Mouse (Mus musculus): ENCODE data around the gene Hist2h3b. TPM values are rescaled to one million over a fixed set of nuclear protein-coding genes. Genes with fewer than 3 reads are reported as not detected.
A peak's percentile ranks its signal among the peaks of the same experiment; 100 is the strongest.

Hist2h3b gene
- polyA plus RNA-seq, 1 experiment: 10.1 TPM

DNA sequence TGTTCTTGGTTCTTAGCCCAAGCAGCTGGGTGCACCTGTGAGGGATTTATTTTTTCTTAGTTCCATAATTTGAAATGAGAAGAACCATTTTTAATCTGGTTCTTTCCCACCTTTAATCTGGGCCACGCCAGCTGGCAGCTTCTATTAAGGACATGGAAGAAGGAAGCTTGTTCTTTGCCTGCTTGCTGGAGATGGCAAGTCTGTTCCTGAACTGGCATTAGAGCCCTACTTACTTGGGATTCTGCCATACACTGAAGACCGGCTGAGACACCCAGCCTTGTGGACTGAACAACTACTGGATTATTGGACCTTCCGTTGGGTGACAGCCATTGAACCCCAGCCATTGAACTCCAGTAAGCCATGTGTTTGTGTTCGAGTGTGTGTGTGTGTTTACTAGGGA is 45.7 kb upstream of the Hist2h3b start:
- TF ChIP-seq CTCF (conservative IDR thresholded peaks at IDR 0.05; ENCODE audit: insufficient read depth, insufficient read length, low read depth, low read length): no peak
- no peak for TF ChIP-seq POLR2A (IDR thresholded peaks at IDR 0.05; ENCODE audit: low read depth, low read length)
- 88% methylated on average over 4 of the region's 4 CpGs for WGBS
- H3K4me1 ChIP-seq (ENCODE audit: control insufficient read depth, insufficient read depth, low read length): peaks cover 19% of the 10 kb centered on the region; the same call in 1 of the 2 replicates
- DNase-seq: no peak
- H3K36me3 ChIP-seq (ENCODE audit: control insufficient read depth, insufficient read depth, low read length): no peaks in the 10 kb centered on the region
- H3K27ac ChIP-seq (ENCODE audit: insufficient read depth, low read depth, low read length): no peak overlapping the region
- H3K27me3 ChIP-seq (replicated peaks; ENCODE audit: control insufficient read depth, insufficient read depth, low read length): no peaks in the 10 kb centered on the region
- H3K4me3 ChIP-seq (ENCODE audit: insufficient read depth, low read depth, low read length): no peak overlapping the region

- WGBS: 17% methylated on average over 2 of the region's 2 CpGs
Measured at GRCm38 (mm10) chr3:96225421-96225820, 43.0 kb upstream of the Hist2h3b start.

GRCm38 (mm10) chr3:96226695-96227648 is 41.5 kb upstream of the Hist2h3b start:
- TF ChIP-seq POLR2A (IDR thresholded peaks at IDR 0.05; ENCODE audit: low read depth, low read length): no peak
- no peak for TF ChIP-seq CTCF (conservative IDR thresholded peaks at IDR 0.05; ENCODE audit: insufficient read depth, insufficient read length, low read depth, low read length)
- Histone ChIP-seq H3K4me1 (ENCODE audit: control insufficient read depth, insufficient read depth, low read length) (peaks cover 6% of the 10 kb centered on the region; the same call in 1 of the 2 replicates), H3K36me3 (ENCODE audit: control insufficient read depth, insufficient read depth, low read length) (no peaks in the 10 kb centered on the region), H3K27ac (ENCODE audit: insufficient read depth, low read depth, low read length) (no peak overlapping the region), H3K27me3 (replicated peaks; ENCODE audit: control insufficient read depth, insufficient read depth, low read length) (no peaks in the 10 kb centered on the region), H3K4me3 (ENCODE audit: insufficient read depth, low read depth, low read length) (no peak overlapping the region)
- 56% methylated on average over 8 of the region's 8 CpGs for WGBS
- DNase-seq: peak; percentile 19

More at GRCm38 (mm10) chr3:96225421-96225820, 43.0 kb upstream of the Hist2h3b start:
- H3K4me3 ChIP-seq (ENCODE audit: insufficient read depth, low read depth, low read length): no peak overlapping the region
- peak; percentile 21 for DNase-seq
- H3K27me3 ChIP-seq (replicated peaks; ENCODE audit: control insufficient read depth, insufficient read depth, low read length): no peaks in the 10 kb centered on the region
- H3K36me3 ChIP-seq (ENCODE audit: control insufficient read depth, insufficient read depth, low read length): no peaks in the 10 kb centered on the region
- H3K27ac ChIP-seq (ENCODE audit: insufficient read depth, low read depth, low read length): no peak overlapping the region
- TF ChIP-seq CTCF (conservative IDR thresholded peaks at IDR 0.05; ENCODE audit: insufficient read depth, insufficient read length, low read depth, low read length): no peak
- no peak for TF ChIP-seq POLR2A (IDR thresholded peaks at IDR 0.05; ENCODE audit: low read depth, low read length)
- peaks cover 10% of the 10 kb centered on the region; the same call in 1 of the 2 replicates for H3K4me1 ChIP-seq (ENCODE audit: control insufficient read depth, insufficient read depth, low read length)

DNA sequence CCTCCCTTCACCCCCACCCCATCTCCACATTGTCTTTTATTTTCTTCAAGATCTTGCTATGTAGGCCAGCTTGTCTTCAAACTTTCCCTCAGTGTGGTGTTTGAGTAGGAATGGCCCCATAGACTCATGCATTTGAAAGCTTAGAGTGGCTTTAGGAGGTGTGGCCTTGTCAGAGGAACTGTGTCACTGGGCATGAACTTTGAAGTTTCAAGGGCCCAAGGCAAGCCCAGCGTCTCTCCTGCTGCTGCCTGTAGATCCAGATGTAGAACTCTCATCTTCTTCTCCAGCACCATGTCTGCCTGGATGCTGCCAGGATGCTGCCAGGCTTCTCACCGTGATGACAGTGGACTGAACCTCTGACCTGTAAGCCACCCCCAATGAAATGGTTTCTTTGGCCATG is 39.6 kb upstream of the Hist2h3b start:
- no peak for DNase-seq
- Histone ChIP-seq H3K27ac (ENCODE audit: insufficient read depth, low read depth, low read length) (no peak overlapping the region), H3K27me3 (replicated peaks; ENCODE audit: control insufficient read depth, insufficient read depth, low read length) (no peaks in the 10 kb centered on the region), H3K36me3 (ENCODE audit: control insufficient read depth, insufficient read depth, low read length) (no peaks in the 10 kb centered on the region), H3K4me1 (ENCODE audit: control insufficient read depth, insufficient read depth, low read length) (peaks cover 4% of the 10 kb centered on the region; the same call in 1 of the 2 replicates), H3K4me3 (ENCODE audit: insufficient read depth, low read depth, low read length) (no peak overlapping the region)
- TF ChIP-seq POLR2A (IDR thresholded peaks at IDR 0.05; ENCODE audit: low read depth, low read length) (no peak), CTCF (conservative IDR thresholded peaks at IDR 0.05; ENCODE audit: insufficient read depth, insufficient read length, low read depth, low read length) (no peak)
- WGBS: 74% methylated on average over 2 of the region's 2 CpGs

GRCm38 (mm10) chr3:96230404-96230803 is 38.0 kb upstream of the Hist2h3b start:
- WGBS: 79% methylated on average over 2 of the region's 2 CpGs
- Histone ChIP-seq H3K27ac (ENCODE audit: insufficient read depth, low read depth, low read length) (no peak overlapping the region), H3K36me3 (ENCODE audit: control insufficient read depth, insufficient read depth, low read length) (no peaks in the 10 kb centered on the region), H3K4me1 (ENCODE audit: control insufficient read depth, insufficient read depth, low read length) (peaks cover 2% of the 10 kb centered on the region; the same call in 1 of the 2 replicates), H3K4me3 (ENCODE audit: insufficient read depth, low read depth, low read length) (no peak overlapping the region), H3K27me3 (replicated peaks; ENCODE audit: control insufficient read depth, insufficient read depth, low read length) (no peaks in the 10 kb centered on the region)
- no peak for TF ChIP-seq POLR2A (IDR thresholded peaks at IDR 0.05; ENCODE audit: low read depth, low read length)
- no peak for TF ChIP-seq CTCF (conservative IDR thresholded peaks at IDR 0.05; ENCODE audit: insufficient read depth, insufficient read length, low read depth, low read length)
- no peak for DNase-seq

- DNase-seq: no peak
- 77% methylated on average over 4 of the region's 4 CpGs for WGBS
- H3K27me3 ChIP-seq (replicated peaks; ENCODE audit: control insufficient read depth, insufficient read depth, low read length): no peaks in the 10 kb centered on the region
- H3K36me3 ChIP-seq (ENCODE audit: control insufficient read depth, insufficient read depth, low read length): no peaks in the 10 kb centered on the region
- TF ChIP-seq CTCF (conservative IDR thresholded peaks at IDR 0.05; ENCODE audit: insufficient read depth, insufficient read length, low read depth, low read length) (no peak), POLR2A (IDR thresholded peaks at IDR 0.05; ENCODE audit: low read depth, low read length) (no peak)
- H3K27ac ChIP-seq (ENCODE audit: insufficient read depth, low read depth, low read length): no peak overlapping the region
- no peaks in the 10 kb centered on the region for H3K4me1 ChIP-seq (ENCODE audit: control insufficient read depth, insufficient read depth, low read length)
- no peak overlapping the region for H3K4me3 ChIP-seq (ENCODE audit: insufficient read depth, low read depth, low read length)
Measured at GRCm38 (mm10) chr3:96230910-96231757, 37.3 kb upstream of the Hist2h3b start.
